In the genomic region with DNA sequence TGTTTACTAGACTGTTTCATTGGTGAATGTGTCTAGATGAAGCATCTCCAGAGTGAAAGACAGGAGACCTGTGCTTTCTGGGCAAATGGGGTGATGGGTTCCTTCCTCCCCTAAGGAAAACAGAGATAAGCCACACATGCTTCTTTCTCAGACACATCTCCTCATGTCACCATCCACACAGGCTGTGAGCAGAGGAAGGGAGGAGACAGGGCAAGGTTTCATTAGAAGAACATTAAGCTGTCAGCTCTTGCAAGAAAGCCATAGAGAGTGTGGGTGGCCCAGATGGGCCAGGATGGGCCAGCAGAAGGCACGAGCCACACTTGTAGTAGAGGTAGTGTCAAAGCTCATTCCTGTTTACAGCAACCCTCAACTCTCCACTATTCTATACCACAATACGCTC, we compare ENCODE assay signal across 25 mouse cellular contexts. TPM values are rescaled to one million over a fixed set of nuclear protein-coding genes. Genes with fewer than 3 reads are reported as not detected.
"Had no signal": no experiment of that assay in that cellular context is flagged by ENCODE, and none has a peak within 500 bp of the region (broad histone marks: within the 10 kb centered on the region; RNA-seq: fewer than 3 reads in every experiment).

No protein-coding gene starts in this region.

- H3K36me3 ChIP-seq: limb, embryonic 12.5 days; limb, embryonic 15.5 days; midbrain, embryonic 12.5 days; midbrain, embryonic 15.5 days; neural tube, embryonic 12.5 days; neural tube, embryonic 15.5 days had no signal

- H3K9me3 ChIP-seq: limb, embryonic 12.5 days; limb, embryonic 15.5 days; midbrain, embryonic 12.5 days; midbrain, embryonic 15.5 days; neural tube, embryonic 12.5 days; neural tube, embryonic 15.5 days had no signal

- H3K27ac ChIP-seq: limb, embryonic 12.5 days; limb, embryonic 15.5 days; liver, embryonic 14.5 days; macrophage; midbrain, embryonic 12.5 days; midbrain, embryonic 15.5 days; neural tube, embryonic 12.5 days; neural tube, embryonic 15.5 days had no signal

- H3K4me2 ChIP-seq: limb, embryonic 12.5 days; limb, embryonic 15.5 days; liver, embryonic 11.5 days; lung, embryonic 14.5 days; midbrain, embryonic 12.5 days; midbrain, embryonic 15.5 days; neural tube, embryonic 12.5 days; neural tube, embryonic 15.5 days had no signal

- H3K4me3 ChIP-seq: limb, embryonic 12.5 days; limb, embryonic 15.5 days; midbrain, embryonic 12.5 days; midbrain, embryonic 15.5 days; neural tube, embryonic 12.5 days; neural tube, embryonic 15.5 days had no signal

- H3K27me3 ChIP-seq: limb, embryonic 12.5 days; limb, embryonic 15.5 days; midbrain, embryonic 12.5 days; midbrain, embryonic 15.5 days; neural tube, embryonic 12.5 days; neural tube, embryonic 15.5 days had no signal

- ATAC-seq: intestine, embryonic 16.5 days; liver, postnatal 0 days; lung, postnatal 0 days; midbrain, embryonic 15.5 days had no signal

- H3K4me1 ChIP-seq: limb, embryonic 12.5 days; limb, embryonic 15.5 days had no signal

- DNase-seq: kidney, adult 2 months; kidney, postnatal 14 days; left cerebral cortex, postnatal 4 days; liver, postnatal 0 days; lung, embryonic 14.5 days; thymus, adult 18-20 months; thymus, postnatal 36 days had no signal

- H3K9ac ChIP-seq: limb, embryonic 12.5 days; limb, embryonic 15.5 days; liver, embryonic 14.5 days; liver, postnatal 0 days; lung, embryonic 14.5 days; midbrain, embryonic 12.5 days; midbrain, embryonic 15.5 days; neural tube, embryonic 12.5 days; neural tube, embryonic 15.5 days had no signal

RNA-seq across cellular contexts. Expression of a gene that starts 5.0 kb away (rescaled TPM):
- total RNA-seq: megakaryocyte, adult 5-6 weeks had no signal
- polyA plus RNA-seq: intestine, embryonic 16.5 days; kidney, adult 2 months; large intestine, adult 2 months; liver, embryonic 14.5 days; liver, postnatal 0 days; lung, postnatal 0 days; macrophage; small intestine, adult 2 months; spleen, adult 2 months; stomach, embryonic 16.5 days; testis, adult 2 months; urinary bladder, adult 2 months had no signal

RNA-seq across cellular contexts. Expression of a gene that starts 58.1 kb away (rescaled TPM):
- total RNA-seq: megakaryocyte, adult 5-6 weeks had no signal
- polyA plus RNA-seq: intestine, embryonic 16.5 days; kidney, adult 2 months; large intestine, adult 2 months; limb, embryonic 15.5 days; liver, embryonic 11.5 days; liver, embryonic 14.5 days; liver, postnatal 0 days; lung, embryonic 14.5 days; lung, postnatal 0 days; macrophage; midbrain, embryonic 12.5 days; neural tube, embryonic 12.5 days; small intestine, adult 2 months; spleen, adult 2 months; stomach, embryonic 16.5 days; testis, adult 2 months; urinary bladder, adult 2 months had no signal
